Mouse (Mus musculus): ENCODE data around the gene Gpa33. TPM values are rescaled to one million over a fixed set of nuclear protein-coding genes. Genes with fewer than 3 reads are reported as not detected.

The Gpa33 gene
- polyA plus RNA-seq, 1 experiment, result 0.29 TPM

DNA sequence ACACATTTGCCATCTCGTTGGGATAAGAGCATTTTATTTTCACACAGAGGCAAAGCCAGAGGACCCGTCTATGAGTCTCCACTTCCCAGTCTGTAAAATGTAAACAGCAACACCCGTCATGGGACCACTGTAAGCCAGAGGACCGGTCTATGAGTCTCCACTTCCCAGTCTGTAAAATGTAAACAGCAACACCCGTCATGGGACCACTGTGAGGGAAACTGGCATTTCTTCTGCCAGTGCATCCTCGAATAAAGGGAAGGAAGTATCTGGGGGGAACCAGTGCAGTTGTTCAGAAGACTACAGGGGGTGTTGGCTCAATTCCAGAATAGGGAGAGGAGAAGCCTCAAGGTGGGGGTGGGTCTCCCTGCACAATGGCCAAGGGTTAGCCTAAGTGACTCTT is 24.6 kb upstream of the Gpa33 start:
- H3K79me2 ChIP-seq (ENCODE audit: control insufficient read depth, insufficient read depth), result no peaks in the 10 kb centered on the region
- H3K4me3 ChIP-seq, result no peak overlapping the region
- no peak for TF ChIP-seq CEBPB (IDR thresholded peaks at IDR 0.05; ENCODE audit: insufficient read depth, poor library complexity, severe bottlenecking)
- TF ChIP-seq POLR2AphosphoS2 (IDR thresholded peaks at IDR 0.05; ENCODE audit: insufficient read length, low read depth), result no peak
- TF ChIP-seq POLR2A (IDR thresholded peaks at IDR 0.05; ENCODE audit: insufficient read length, low read depth), result no peak
- TF ChIP-seq MAX (IDR thresholded peaks at IDR 0.05; ENCODE audit: low read depth), result no peak
- no peak for TF ChIP-seq REST (IDR thresholded peaks at IDR 0.05; ENCODE audit: insufficient read depth, insufficient read length)
- TF ChIP-seq SRF (IDR thresholded peaks at IDR 0.05; ENCODE audit: control insufficient read depth, insufficient read length, low read depth), result no peak
- no peak for TF ChIP-seq MYOG (IDR thresholded peaks at IDR 0.05; ENCODE audit: control insufficient read depth in 1 of 3, insufficient read depth in 1 of 3, insufficient read length in 2 of 3, low read depth in 2 of 3)
- no peak for TF ChIP-seq USF1 (IDR thresholded peaks at IDR 0.05; ENCODE audit: low read depth)
- TF ChIP-seq TCF12 (IDR thresholded peaks at IDR 0.05; ENCODE audit: insufficient read depth, poor library complexity, severe bottlenecking), result no peak
- TF ChIP-seq TCF3 (IDR thresholded peaks at IDR 0.05; ENCODE audit: insufficient read length, low read depth), result no peak
- no peak for TF ChIP-seq E2F4 (IDR thresholded peaks at IDR 0.05; ENCODE audit: insufficient read depth)
- TF ChIP-seq MYOD1 (IDR thresholded peaks at IDR 0.05; ENCODE audit: control insufficient read depth in 1 of 3, insufficient read length in 2 of 3, low read depth in 2 of 3), result no peak
- H3ac ChIP-seq (ENCODE audit: control insufficient read depth, insufficient read length), result no peak overlapping the region
- no peak overlapping the region for H3K4me2 ChIP-seq (ENCODE audit: low read depth)
- peaks cover 25% of the 10 kb centered on the region for H3K36me3 ChIP-seq (ENCODE audit: control insufficient read depth, insufficient read depth)
- no peaks in the 10 kb centered on the region for H3K27me3 ChIP-seq (ENCODE audit: control insufficient read depth, insufficient read depth, insufficient read length)

GRCm38 (mm10) chr1:166114986-166115385 is 15.1 kb upstream of the Gpa33 start:
- Histone ChIP-seq H3K79me2 (ENCODE audit: control insufficient read depth, insufficient read depth) (no peaks in the 10 kb centered on the region), H3K4me2 (ENCODE audit: low read depth) (no peak overlapping the region), H3K27me3 (ENCODE audit: control insufficient read depth, insufficient read depth, insufficient read length) (no peaks in the 10 kb centered on the region), H3ac (ENCODE audit: control insufficient read depth, insufficient read length) (no peak overlapping the region), H3K4me3 (no peak overlapping the region), H3K36me3 (ENCODE audit: control insufficient read depth, insufficient read depth) (peaks cover 17% of the 10 kb centered on the region)
- TF ChIP-seq USF1 (IDR thresholded peaks at IDR 0.05; ENCODE audit: low read depth), result no peak
- no peak for TF ChIP-seq SRF (IDR thresholded peaks at IDR 0.05; ENCODE audit: control insufficient read depth, insufficient read length, low read depth)
- no peak for TF ChIP-seq CEBPB (IDR thresholded peaks at IDR 0.05; ENCODE audit: insufficient read depth, poor library complexity, severe bottlenecking)
- TF ChIP-seq MYOG (IDR thresholded peaks at IDR 0.05; ENCODE audit: control insufficient read depth in 1 of 3, insufficient read depth in 1 of 3, insufficient read length in 2 of 3, low read depth in 2 of 3), result no peak
- TF ChIP-seq MYOD1 (IDR thresholded peaks at IDR 0.05; ENCODE audit: control insufficient read depth in 1 of 3, insufficient read length in 2 of 3, low read depth in 2 of 3), result no peak

DNA sequence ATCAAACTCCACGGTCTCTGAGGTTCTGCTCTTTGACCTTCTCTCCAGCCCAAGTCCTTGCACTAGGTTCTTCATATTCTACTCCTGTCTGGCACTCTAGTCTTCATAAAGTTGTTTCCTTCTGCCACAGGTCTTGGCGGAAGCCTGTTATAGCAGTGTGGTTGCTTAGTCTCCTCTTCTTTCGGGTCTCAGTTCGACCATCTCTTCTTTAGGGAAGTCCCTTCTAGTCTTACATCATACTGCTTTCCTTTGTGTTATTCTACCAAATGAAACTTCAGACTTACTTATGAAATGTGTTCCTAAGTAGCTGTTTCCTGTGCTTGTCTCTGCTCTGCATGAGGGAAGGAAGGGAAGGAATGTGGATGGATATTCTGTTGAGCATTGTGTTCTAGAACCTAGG is 14.3 kb upstream of the Gpa33 start:
- no peaks in the 10 kb centered on the region for H3K79me2 ChIP-seq (ENCODE audit: control insufficient read depth, insufficient read depth)
- H3K36me3 ChIP-seq (ENCODE audit: control insufficient read depth, insufficient read depth), result peaks cover 17% of the 10 kb centered on the region
- no peak for TF ChIP-seq MAX (IDR thresholded peaks at IDR 0.05; ENCODE audit: low read depth)
- TF ChIP-seq CEBPB (IDR thresholded peaks at IDR 0.05; ENCODE audit: insufficient read depth, poor library complexity, severe bottlenecking), result no peak
- no peak for TF ChIP-seq SRF (IDR thresholded peaks at IDR 0.05; ENCODE audit: control insufficient read depth, insufficient read length, low read depth)
- no peak for TF ChIP-seq USF1 (IDR thresholded peaks at IDR 0.05; ENCODE audit: low read depth)
- TF ChIP-seq REST (IDR thresholded peaks at IDR 0.05; ENCODE audit: insufficient read depth, insufficient read length), result no peak
- no peaks in the 10 kb centered on the region for H3K27me3 ChIP-seq (ENCODE audit: control insufficient read depth, insufficient read depth, insufficient read length)
- H3K4me2 ChIP-seq (ENCODE audit: low read depth), result no peak overlapping the region
- no peak overlapping the region for H3ac ChIP-seq (ENCODE audit: control insufficient read depth, insufficient read length)
- no peak overlapping the region for H3K4me3 ChIP-seq

DNA sequence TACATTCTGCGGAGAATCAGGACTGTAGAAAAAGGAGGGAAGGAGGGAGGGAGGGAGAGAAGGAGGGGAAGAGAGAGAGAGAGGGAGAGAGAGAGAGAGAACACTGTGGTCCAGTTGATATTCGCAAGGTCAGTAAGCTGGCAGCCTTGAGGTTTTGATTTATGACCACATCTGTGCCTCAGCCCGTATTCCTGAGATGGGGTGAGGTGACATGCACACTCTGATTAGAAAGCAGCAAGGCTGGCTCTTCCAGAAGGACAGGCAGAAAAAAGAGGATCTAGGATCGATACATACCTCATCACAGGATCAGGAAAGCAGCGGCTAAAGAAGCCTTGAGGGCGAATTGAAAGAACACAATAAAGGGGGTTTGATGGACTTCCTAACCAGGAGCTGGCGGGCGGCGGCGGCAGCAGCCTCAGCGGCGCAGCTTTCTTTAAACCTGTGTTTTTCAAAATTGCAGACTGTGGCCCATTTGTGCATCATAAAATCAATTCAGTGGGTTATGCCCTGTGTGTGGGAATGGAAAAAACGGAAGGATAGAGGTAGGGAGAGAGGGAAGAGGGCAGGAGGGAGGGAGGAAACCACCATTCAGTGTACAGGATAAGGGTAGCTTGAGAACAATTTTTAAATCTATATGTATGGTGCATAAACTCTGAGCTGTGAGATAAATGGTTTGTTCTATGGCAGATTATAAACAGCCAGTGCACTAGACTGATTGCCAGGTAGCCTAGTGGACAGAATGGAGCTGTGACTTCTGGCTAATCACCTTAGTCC is 12.0 kb upstream of the Gpa33 start:
- Histone ChIP-seq H3ac (ENCODE audit: control insufficient read depth, insufficient read length) (no peak overlapping the region), H3K27me3 (ENCODE audit: control insufficient read depth, insufficient read depth, insufficient read length) (no peaks in the 10 kb centered on the region), H3K36me3 (ENCODE audit: control insufficient read depth, insufficient read depth) (peaks cover 25% of the 10 kb centered on the region), H3K79me2 (ENCODE audit: control insufficient read depth, insufficient read depth) (no peaks in the 10 kb centered on the region), H3K4me2 (ENCODE audit: low read depth) (no peak overlapping the region), H3K4me3 (no peak overlapping the region)
- TF ChIP-seq POLR2AphosphoS2 (IDR thresholded peaks at IDR 0.05; ENCODE audit: insufficient read length, low read depth), result no peak

- no peaks in the 10 kb centered on the region for H3K27me3 ChIP-seq (ENCODE audit: control insufficient read depth, insufficient read depth, insufficient read length)
- no peak overlapping the region for H3K4me2 ChIP-seq (ENCODE audit: low read depth)
- H3K36me3 ChIP-seq (ENCODE audit: control insufficient read depth, insufficient read depth), result peaks cover 18% of the 10 kb centered on the region
- TF ChIP-seq USF1 (IDR thresholded peaks at IDR 0.05; ENCODE audit: low read depth), result no peak
- TF ChIP-seq TCF12 (IDR thresholded peaks at IDR 0.05; ENCODE audit: insufficient read depth, poor library complexity, severe bottlenecking), result no peak
- no peak overlapping the region for H3ac ChIP-seq (ENCODE audit: control insufficient read depth, insufficient read length)
- peaks cover 17% of the 10 kb centered on the region for H3K79me2 ChIP-seq (ENCODE audit: control insufficient read depth, insufficient read depth)
- no peak overlapping the region for H3K4me3 ChIP-seq
These were observed 7.9 kb upstream of the Gpa33 start for GRCm38 (mm10) chr1:166122114-166122513.

GRCm38 (mm10) chr1:166123045-166123444 is 7.0 kb upstream of the Gpa33 start:
- peaks cover 11% of the 10 kb centered on the region for H3K36me3 ChIP-seq (ENCODE audit: control insufficient read depth, insufficient read depth)

More at GRCm38 (mm10) chr1:166123045-166123444, 7.0 kb upstream of the Gpa33 start:
- no peaks in the 10 kb centered on the region for H3K27me3 ChIP-seq (ENCODE audit: control insufficient read depth, insufficient read depth, insufficient read length)
- H3K79me2 ChIP-seq (ENCODE audit: control insufficient read depth, insufficient read depth), result peaks cover 19% of the 10 kb centered on the region
- no peak overlapping the region for H3ac ChIP-seq (ENCODE audit: control insufficient read depth, insufficient read length)
- no peak overlapping the region for H3K4me2 ChIP-seq (ENCODE audit: low read depth)
- no peak overlapping the region for H3K4me3 ChIP-seq
- TF ChIP-seq POLR2A (IDR thresholded peaks at IDR 0.05; ENCODE audit: insufficient read length, low read depth), result no peak

Data from myocyte (in vitro differentiated cells).